Mouse (Mus musculus) layer of hippocampus, adult 18-20 months (tissue): ENCODE measurements at regions not wholly inside any gene's neighbourhood (a gene's known extent, or its start where the extent isn't known, plus 50 kb on each side); places are given as distances from the start of the nearest gene placed in this dataset.

Source experiments
- DNase-seq, 2 experiments: peaks; one replicate each; pipeline ENCODE4 v3.0.0; 2022; ENCODE audit warnings: low spot score in 2 of 2

DNA sequence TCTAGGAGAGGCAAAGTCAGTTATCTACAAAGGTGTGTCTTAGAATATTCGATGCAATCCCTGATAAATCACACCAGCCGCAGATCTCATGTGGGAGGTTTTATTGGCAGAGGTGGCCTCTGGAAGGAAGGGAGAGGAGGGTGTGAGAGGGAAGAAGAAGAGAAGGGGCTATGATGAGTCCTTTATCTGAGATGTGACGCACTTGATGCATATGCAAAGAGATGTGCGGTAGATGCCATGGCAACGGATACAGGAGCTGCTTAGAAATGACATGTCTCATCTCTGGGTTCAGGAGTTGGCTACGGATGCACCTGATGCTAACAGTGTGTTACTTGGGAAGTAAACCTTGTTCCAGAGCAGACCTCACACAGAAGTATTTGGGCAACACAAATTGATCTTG is 718.6 kb upstream of the Gm21961 start:
- DNase-seq = peak in 1 of 2 experiments; percentile 14

DNA sequence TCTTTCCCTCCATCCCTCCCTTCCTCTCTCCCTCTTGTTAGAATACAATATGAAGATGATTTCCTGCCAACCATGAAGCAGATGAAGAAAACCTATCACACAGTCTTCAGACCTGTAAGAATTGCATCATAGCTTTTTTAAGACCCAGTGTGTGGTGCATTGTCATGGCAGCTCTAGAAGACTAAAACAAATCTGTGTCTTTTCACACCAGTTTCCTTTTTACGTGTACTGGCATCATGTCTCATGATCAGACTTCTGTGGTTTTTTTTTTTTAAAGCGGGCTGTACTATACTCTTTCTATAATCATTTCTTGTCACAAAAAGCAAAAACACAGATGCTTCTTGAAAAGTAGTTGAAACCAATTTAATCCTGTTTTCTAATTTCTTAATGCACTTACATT is 716.6 kb upstream of the Gm21961 start:
- DNase-seq = no peak

DNA sequence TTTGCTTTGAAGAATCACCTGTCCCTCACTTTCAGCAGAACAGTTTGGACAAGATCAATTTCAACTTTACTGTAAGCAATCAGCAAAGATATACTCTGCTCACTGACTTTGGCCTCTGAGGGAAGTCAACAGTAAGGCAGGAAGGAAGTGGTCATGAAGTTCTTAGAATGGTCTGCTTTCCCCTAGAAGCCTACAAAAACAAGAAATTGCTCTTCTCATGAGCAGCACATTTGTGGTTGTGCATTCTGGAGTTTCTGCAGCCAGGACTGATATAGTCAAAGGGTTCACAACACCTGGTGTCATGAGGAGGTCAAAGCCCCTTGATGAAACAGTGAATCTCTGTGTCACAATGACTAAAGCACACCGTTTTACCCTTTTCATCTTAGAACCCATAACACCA is 712.4 kb upstream of the Gm21961 start:
- no peak for DNase-seq

DNA sequence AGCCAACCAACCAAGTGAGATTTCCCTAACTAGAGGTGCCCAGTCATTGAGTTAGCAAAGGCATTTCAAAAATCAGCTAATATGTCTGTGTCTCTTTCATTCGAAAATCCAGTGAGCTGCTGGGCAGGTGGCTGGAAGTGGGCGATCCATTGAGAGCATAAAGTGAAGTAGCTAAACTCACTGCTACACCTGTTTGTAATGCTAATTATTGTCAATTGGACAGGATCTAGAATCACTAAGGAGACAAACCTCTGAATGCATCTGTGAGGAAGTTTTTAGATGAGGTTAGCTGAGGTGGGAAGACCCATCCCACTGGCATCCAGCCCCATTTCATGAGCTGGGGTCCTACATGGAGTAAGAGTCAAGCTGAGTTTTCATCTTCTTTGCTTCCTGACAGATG is 711.6 kb upstream of the Gm21961 start:
- no peak for DNase-seq

DNA sequence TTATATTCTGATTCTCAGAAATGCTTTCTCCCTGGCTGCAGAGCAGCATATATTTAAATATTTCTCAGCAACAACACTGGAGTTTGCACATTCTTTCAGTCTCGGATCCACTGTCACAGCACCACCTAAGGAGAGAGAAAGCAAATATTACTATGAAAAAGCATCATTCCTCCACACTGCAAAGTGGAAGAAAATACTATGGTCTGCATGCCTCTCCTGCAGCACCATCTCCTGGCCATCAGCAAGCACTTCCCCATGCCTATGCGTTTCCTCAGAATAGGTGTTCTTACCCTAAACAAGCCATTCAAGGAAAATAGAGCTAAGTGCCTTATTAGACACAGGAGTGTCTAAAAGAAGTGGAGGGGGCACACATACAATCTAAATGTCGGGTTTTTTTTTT is 688.9 kb upstream of the Gm21961 start:
- peak; percentile 6 to 58 for DNase-seq

DNA sequence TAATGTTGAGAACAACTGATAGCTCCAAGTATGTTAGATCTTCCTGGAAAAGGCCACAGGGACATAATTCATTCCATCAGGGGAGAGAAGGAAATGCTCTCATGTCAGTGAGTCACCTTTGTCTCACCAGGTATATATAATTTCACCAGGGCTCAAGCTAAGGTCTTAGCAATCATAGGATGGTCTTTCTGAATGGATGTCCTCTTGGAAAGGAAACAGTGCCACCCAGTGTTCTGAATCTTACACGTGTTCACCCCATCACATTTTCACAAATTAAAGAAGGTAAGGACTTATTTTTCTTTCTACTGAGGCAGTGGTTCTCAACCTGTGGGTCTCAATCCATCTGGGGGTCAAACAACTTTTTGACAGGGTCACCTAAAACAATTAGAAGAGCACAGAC is 686.8 kb upstream of the Gm21961 start:
- peak; percentile 6 to 60 for DNase-seq

DNA sequence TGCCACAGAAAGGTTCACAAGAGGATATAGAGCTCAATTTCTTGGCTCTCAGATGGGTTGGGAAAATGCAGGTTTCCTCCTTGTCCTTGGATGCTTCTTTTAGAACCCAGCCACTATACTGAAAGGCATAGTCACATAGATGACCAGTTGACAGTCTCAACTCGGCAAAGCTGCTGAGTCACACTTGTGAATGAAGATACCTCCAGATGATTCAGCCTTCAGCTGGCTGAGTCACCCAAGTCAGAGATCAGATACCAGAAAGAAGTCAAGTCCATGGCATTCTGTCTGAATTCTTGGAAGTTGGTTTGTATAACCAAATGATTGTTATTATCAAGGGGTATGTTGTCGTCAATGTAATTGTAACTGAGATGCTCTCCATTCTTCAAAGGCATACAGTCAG is 683.9 kb upstream of the Gm21961 start:
- DNase-seq = no peak
